Mouse (Mus musculus): ENCODE results near the gene Olfr536.
"Not testable (repeated sequence)": the region's sequence is repeated elsewhere in the genome, so short reads cannot be mapped to it uniquely, and the experiment has no call there.

The Olfr536 gene

DNA sequence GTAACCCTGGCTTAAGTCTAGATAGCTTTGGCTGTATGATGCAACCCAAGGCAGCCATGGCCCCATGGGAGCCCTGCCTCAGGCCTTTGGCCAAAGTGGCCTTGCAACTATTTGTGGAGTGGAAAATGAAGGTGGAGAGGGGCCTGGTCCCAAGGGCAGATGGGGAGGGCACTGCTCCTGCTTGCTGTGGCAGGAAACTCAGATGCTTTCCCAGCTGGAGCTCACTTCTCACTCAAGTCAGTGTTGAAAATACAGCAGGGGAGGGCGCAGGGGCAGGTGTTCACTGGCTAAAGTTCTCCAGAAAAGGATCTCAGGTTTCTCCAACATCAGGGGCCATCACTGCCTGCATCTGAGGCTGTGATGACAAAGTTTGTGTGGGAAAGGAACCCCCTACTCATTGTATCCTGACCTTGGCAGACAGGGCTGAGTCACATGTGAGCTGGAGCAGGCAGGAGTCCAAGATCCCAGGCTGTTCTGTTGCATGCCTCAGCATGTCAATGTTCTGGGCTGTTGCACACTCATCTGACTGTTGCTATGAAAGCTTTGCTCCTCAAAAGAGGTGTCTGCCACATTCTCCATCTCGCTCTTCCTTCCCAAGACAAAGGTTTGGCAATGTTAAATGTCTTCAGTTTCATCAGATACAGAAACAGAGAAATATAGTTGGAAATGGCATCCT lies at the start of gene Olfr536:
Olfr536 (minus strand) TSS at position 51 of the 676 bp plus-strand sequence.
- not testable (repeated sequence) for DNase-seq (ENCODE audit: low spot score in 2 of 2)

DNA sequence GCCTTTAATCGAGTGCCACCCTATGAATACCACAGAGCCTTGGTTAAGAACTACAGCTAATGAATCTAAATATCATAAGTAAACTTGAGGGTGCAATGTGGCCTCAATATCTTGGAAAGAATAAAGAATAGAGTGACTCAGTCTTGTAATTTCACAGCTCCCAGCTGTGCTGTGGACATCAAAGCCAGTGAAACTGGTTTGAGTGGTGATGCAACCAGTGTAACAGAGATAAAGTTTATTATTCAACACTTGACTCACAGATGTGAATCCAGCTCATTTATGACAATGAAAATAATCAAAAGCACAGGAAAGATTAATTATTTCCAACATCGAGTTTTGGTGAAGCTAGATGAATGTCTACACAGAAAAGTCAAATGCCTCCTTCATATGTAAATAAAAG lies 32.5 kb upstream of the Olfr536 start:
- no peak for DNase-seq (ENCODE audit: low spot score in 2 of 2)

DNA sequence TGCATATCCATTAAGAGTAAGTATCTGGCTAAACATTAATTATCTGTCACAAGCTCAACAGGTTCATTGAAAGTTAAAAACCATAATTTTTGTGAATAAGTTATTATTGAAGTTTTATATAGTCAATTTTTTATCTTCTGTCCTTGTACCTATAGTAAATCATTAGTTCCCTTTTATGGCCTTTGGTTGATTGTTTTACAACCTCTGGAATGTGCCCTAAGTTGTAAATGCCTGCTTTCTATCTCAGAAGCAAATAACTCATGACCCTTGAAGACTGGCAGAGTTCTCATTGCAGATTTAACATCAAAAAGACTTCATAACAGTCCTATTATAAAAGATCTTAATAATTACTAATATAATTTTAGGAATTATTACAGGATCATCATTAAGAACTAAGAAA lies 12.5 kb downstream of the Olfr536 start:
- no peak for DNase-seq (ENCODE audit: low spot score in 2 of 2)

DNA sequence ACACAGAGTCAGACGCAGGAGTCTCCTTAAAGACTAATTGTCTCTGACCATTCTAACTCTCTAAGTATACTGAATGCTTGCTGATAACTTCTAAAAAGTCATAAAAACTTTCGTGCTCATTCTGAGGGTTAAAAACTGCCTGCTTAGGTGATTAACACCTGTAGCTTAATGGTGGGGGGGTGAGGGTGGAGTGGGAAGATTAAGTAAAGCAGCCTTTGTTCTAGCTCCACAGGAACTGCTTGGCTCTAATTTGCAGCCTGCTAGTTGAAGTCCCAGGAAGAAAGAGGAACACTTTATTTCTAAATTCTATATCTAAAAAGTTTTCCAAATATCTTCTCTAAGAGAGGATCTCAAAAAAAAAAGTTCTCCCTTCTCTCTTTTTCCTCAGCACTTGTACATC lies 13.0 kb downstream of the Olfr536 start:
- no peak for DNase-seq (ENCODE audit: low spot score in 2 of 2)

DNA sequence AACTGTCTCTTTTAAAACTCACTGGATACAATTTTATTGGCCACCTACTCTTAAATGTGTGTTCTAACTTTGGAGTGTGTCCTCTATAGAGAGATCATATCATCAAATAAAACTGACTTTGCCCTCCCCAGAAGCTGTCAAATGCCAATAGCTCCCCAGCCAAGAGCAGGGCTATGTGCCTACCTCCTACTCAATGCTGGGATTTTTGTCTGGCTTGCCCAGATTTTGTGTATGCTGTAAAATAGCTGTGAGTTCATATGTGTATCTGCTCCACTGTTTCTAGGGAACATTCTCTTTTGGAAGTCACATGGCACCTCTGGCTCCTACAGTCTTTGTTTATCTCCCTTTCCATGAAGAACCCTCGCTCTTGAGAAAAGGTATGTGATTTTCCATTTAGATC lies 18.2 kb downstream of the Olfr536 start:
- no peak for DNase-seq (ENCODE audit: low spot score in 2 of 2)

DNA sequence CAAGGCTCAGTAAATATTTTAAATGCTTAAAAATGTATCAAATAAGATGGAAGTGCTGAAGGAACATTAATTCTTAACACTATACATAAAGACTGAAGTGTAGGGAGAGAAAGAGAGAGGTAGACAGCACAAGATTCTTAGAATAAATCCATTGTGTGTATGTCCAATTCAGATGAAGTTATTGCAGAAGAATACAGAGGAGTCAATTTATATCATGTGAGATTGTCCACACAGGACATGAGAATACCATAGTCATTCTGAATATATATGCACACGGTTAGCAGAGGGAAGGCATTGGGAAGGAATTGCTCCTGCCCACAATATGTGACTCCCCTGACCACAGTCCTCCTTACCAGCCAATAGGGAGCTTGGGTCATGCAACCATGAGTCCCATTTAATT lies 23.3 kb downstream of the Olfr536 start, which contains the start of gene Olfr535:
Olfr535 (plus strand) TSS at position 301 of the 400 bp plus-strand sequence.
- DNase-seq (ENCODE audit: low spot score in 2 of 2) = no peak

DNA sequence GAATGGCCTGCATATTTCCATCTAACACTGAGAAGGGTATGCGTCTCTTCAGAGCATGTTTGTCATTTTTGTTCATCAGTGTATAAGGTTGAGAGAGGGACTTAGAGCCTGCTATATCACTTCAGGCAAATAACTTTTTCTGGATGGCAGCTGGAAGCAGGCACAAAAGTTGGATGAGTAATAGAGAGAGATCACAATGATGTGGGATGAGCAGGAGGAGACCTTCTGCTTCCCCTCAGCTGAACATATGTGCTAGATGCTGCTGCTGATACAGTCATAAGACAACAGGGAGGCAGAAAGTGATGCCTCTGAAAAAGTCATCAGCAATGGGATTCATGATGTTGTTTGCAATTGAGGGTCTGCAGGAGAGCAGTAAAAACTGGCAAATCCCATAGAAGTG lies 28.5 kb downstream of the Olfr536 start:
- no peak for DNase-seq (ENCODE audit: low spot score in 2 of 2)

DNA sequence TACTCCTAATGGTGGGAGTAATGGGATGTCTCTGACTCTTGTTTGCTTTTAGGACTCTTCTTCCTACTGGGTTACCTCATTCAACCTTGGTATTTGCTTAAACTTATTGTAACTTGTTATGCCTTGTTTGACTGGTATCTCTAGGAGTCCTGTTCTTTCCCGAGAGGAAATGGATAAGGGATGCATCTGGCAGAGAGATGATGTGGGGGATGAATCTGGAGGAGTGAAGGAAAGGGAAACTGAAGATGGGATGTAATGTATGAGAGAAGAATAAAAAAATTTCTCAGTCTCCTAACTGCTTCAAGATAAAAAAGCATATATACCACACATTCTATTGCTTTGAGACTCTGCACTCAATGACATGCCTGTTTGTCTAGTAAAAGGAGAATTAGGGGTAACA lies 29.3 kb downstream of the Olfr536 start:
- DNase-seq (ENCODE audit: low spot score in 2 of 2) = no peak

DNA sequence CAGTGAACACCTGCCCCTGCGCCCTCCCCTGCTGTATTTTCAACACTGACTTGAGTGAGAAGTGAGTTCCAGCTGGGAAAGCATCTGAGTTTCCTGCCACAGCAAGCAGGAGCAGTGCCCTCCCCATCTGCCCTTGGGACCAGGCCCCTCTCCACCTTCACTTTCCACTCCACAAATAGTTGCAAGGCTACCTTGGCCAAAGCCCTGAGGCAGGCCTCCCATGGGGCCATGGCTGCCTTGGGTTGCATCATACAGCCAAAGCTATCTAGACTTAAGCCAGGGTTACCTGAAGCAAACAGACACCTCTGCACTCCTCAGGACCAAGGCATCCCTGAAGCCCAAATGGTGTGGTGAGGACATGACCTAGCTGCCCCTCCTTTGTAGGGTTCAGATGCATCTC lies 44.1 kb downstream of the Olfr536 start, which contains the start of gene Olfr533:
Olfr533 (plus strand) TSS at position 301 of the 400 bp plus-strand sequence.
- not testable (repeated sequence) for DNase-seq (ENCODE audit: low spot score in 2 of 2)
